Mouse (Mus musculus): ENCODE measurements around the gene Sipa1l3. TPM values are rescaled to one million over a fixed set of nuclear protein-coding genes. Genes with fewer than 3 reads are reported as not detected.

Sipa1l3 gene
- polyA plus RNA-seq, 1 experiment from 2014 or later, result 17.6 TPM

GRCm38 (mm10) chr7:29391761-29392512 is 126.5 kb downstream of the Sipa1l3 start:
- H3K9ac ChIP-seq (replicated peaks; ENCODE audit: low read length), result no peak overlapping the region; the same call in 1 of the 2 replicates
- no peak overlapping the region for H3K4me2 ChIP-seq (ENCODE audit: low read length)
- H3K9me3 ChIP-seq (ENCODE audit: control insufficient read depth, low read length), result no peaks in the 10 kb centered on the region
- WGBS, result 81% methylated on average over 25 of the region's 25 CpGs
- H3K4me3 ChIP-seq (replicated peaks; ENCODE audit: low read depth, low read length), result no peak overlapping the region
- no peak for DNase-seq
- H3K27ac ChIP-seq (replicated peaks; ENCODE audit: low read depth, low read length), result no peak overlapping the region; the same call in 1 of the 2 replicates
- H3K4me1 ChIP-seq (ENCODE audit: control insufficient read depth, insufficient read depth, low read length), result no peaks in the 10 kb centered on the region
- H3K27me3 ChIP-seq (ENCODE audit: control insufficient read depth, insufficient read depth, low read length), result no peaks in the 10 kb centered on the region
- H3K36me3 ChIP-seq (ENCODE audit: control insufficient read depth, insufficient read depth, low read length), result peaks cover 21% of the 10 kb centered on the region
- no peak for ATAC-seq (ENCODE audit: low FRiP score, low TSS enrichment)

- DNase-seq (no peak), ATAC-seq (ENCODE audit: low FRiP score, low TSS enrichment) (no peak)
- Histone ChIP-seq H3K4me1 (ENCODE audit: control insufficient read depth, insufficient read depth, low read length) (no peaks in the 10 kb centered on the region), H3K4me2 (ENCODE audit: low read length) (no peak overlapping the region), H3K4me3 (replicated peaks; ENCODE audit: low read depth, low read length) (no peak overlapping the region), H3K9me3 (ENCODE audit: control insufficient read depth, low read length) (no peaks in the 10 kb centered on the region), H3K27me3 (ENCODE audit: control insufficient read depth, insufficient read depth, low read length) (no peaks in the 10 kb centered on the region), H3K36me3 (ENCODE audit: control insufficient read depth, insufficient read depth, low read length) (peaks cover 22% of the 10 kb centered on the region), H3K27ac (replicated peaks; ENCODE audit: low read depth, low read length) (no peak overlapping the region), H3K9ac (replicated peaks; ENCODE audit: low read length) (no peak overlapping the region)
- 89% methylated on average over 15 of the region's 15 CpGs for WGBS
Measured at GRCm38 (mm10) chr7:29391112-29391760, 127.2 kb downstream of the Sipa1l3 start.

GRCm38 (mm10) chr7:29390234-29390633 is 128.2 kb downstream of the Sipa1l3 start:
- Histone ChIP-seq H3K27ac (replicated peaks; ENCODE audit: low read depth, low read length) (no peak overlapping the region), H3K36me3 (ENCODE audit: control insufficient read depth, insufficient read depth, low read length) (peaks cover 28% of the 10 kb centered on the region), H3K9ac (replicated peaks; ENCODE audit: low read length) (no peak overlapping the region), H3K4me3 (replicated peaks; ENCODE audit: low read depth, low read length) (no peak overlapping the region), H3K9me3 (ENCODE audit: control insufficient read depth, low read length) (no peaks in the 10 kb centered on the region), H3K27me3 (ENCODE audit: control insufficient read depth, insufficient read depth, low read length) (no peaks in the 10 kb centered on the region), H3K4me2 (ENCODE audit: low read length) (no peak overlapping the region), H3K4me1 (ENCODE audit: control insufficient read depth, insufficient read depth, low read length) (no peaks in the 10 kb centered on the region)
- ATAC-seq (ENCODE audit: low FRiP score, low TSS enrichment), result no peak
- DNase-seq, result no peak
- WGBS, result 82% methylated on average over 10 of the region's 10 CpGs

GRCm38 (mm10) chr7:29387524-29388068 is 130.8 kb downstream of the Sipa1l3 start:
- Histone ChIP-seq H3K36me3 (ENCODE audit: control insufficient read depth, insufficient read depth, low read length) (peaks cover 23% of the 10 kb centered on the region), H3K4me1 (ENCODE audit: control insufficient read depth, insufficient read depth, low read length) (no peaks in the 10 kb centered on the region), H3K27ac (replicated peaks; ENCODE audit: low read depth, low read length) (no peak overlapping the region), H3K27me3 (ENCODE audit: control insufficient read depth, insufficient read depth, low read length) (no peaks in the 10 kb centered on the region), H3K9me3 (ENCODE audit: control insufficient read depth, low read length) (no peaks in the 10 kb centered on the region), H3K4me2 (ENCODE audit: low read length) (no peak overlapping the region), H3K4me3 (replicated peaks; ENCODE audit: low read depth, low read length) (no peak overlapping the region), H3K9ac (replicated peaks; ENCODE audit: low read length) (no peak overlapping the region)
- DNase-seq, result no peak
- no peak for ATAC-seq (ENCODE audit: low FRiP score, low TSS enrichment)
- WGBS, result 86% methylated on average over 17 of the region's 17 CpGs

DNA sequence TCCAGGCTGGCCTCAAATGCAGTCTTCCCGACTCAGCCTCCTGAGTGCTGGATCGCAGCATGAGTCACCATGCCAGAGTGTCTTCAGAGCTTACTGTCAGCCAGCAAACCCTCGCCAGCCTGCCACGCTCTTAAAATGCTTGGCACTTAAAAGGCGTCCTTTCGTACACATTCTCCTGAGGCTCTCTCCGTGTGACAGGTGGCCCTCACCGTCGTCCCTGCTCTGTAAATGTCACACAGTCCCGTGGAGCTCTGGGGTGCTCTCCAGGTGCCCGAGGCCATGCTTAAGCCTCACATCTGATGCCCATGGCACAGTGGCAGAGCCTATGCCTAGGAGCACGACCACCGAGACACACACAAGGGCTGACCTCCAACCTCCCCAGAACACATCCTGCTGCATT is 132.1 kb downstream of the Sipa1l3 start:
- no peak overlapping the region for H3K27ac ChIP-seq (replicated peaks; ENCODE audit: low read depth, low read length)
- ATAC-seq (ENCODE audit: low FRiP score, low TSS enrichment), result no peak
- no peaks in the 10 kb centered on the region for H3K9me3 ChIP-seq (ENCODE audit: control insufficient read depth, low read length)
- no peak for DNase-seq
- H3K4me2 ChIP-seq (ENCODE audit: low read length), result no peak overlapping the region
- H3K4me1 ChIP-seq (ENCODE audit: control insufficient read depth, insufficient read depth, low read length), result no peaks in the 10 kb centered on the region
- no peak overlapping the region for H3K4me3 ChIP-seq (replicated peaks; ENCODE audit: low read depth, low read length)
- H3K36me3 ChIP-seq (ENCODE audit: control insufficient read depth, insufficient read depth, low read length), result peaks cover 35% of the 10 kb centered on the region
- no peaks in the 10 kb centered on the region for H3K27me3 ChIP-seq (ENCODE audit: control insufficient read depth, insufficient read depth, low read length)
- WGBS, result 90% methylated on average over 13 of the region's 13 CpGs
- no peak overlapping the region for H3K9ac ChIP-seq (replicated peaks; ENCODE audit: low read length)

DNA sequence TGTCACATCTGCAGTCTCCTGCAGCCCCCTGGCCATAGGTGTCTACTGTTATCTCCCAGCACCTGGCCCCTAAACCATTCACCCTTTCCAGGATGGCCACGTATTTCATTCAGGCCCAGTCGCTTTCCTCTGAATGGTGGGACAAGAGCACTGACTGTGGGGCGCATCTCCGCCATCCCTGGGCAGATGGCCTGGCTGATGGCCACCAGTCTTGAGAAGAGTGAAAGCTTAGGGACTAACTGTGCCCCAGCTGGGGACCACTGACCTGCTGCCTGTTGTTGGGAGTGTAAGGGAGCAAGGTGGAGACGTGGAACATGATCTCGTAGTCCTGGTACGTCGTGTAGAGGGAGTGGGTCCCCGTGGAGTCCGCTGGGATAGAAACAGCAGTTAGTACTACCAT is 132.7 kb downstream of the Sipa1l3 start:
- 91% methylated on average over 10 of the region's 10 CpGs for WGBS
- DNase-seq (no peak), ATAC-seq (ENCODE audit: low FRiP score, low TSS enrichment) (no peak)
- no peak overlapping the region for H3K27ac ChIP-seq (replicated peaks; ENCODE audit: low read depth, low read length)
- no peaks in the 10 kb centered on the region for H3K9me3 ChIP-seq (ENCODE audit: control insufficient read depth, low read length)
- H3K9ac ChIP-seq (replicated peaks; ENCODE audit: low read length), result no peak overlapping the region
- peaks cover 41% of the 10 kb centered on the region for H3K36me3 ChIP-seq (ENCODE audit: control insufficient read depth, insufficient read depth, low read length)
- H3K4me2 ChIP-seq (ENCODE audit: low read length), result no peak overlapping the region
- H3K4me1 ChIP-seq (ENCODE audit: control insufficient read depth, insufficient read depth, low read length), result no peaks in the 10 kb centered on the region
- H3K4me3 ChIP-seq (replicated peaks; ENCODE audit: low read depth, low read length), result no peak overlapping the region
- no peaks in the 10 kb centered on the region for H3K27me3 ChIP-seq (ENCODE audit: control insufficient read depth, insufficient read depth, low read length)

DNA sequence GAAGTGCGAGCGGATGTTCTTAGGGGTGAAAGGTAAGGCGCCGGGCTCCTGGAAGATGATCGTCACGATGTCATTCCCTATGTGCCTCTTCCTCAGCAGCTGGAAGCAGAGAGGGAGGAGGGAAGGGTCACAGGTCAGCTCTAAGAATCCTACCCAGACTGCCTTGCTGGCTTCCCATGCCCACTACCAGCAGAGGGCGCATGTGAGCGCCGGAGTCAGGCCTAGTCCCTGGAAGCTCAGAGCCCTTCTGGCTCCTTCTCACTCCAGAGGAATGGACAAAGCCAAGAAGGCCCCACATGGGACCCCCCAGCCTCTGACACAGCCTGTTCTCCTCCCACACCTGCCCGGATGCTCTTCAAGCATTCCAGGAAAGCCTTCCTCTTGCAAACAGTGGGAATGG is 135.2 kb downstream of the Sipa1l3 start:
- peak; percentile 50; the same call in 1 of the 2 replicates for ATAC-seq (ENCODE audit: low FRiP score, low TSS enrichment)
- peaks cover 45% of the 10 kb centered on the region for H3K36me3 ChIP-seq (ENCODE audit: control insufficient read depth, insufficient read depth, low read length)

DNA sequence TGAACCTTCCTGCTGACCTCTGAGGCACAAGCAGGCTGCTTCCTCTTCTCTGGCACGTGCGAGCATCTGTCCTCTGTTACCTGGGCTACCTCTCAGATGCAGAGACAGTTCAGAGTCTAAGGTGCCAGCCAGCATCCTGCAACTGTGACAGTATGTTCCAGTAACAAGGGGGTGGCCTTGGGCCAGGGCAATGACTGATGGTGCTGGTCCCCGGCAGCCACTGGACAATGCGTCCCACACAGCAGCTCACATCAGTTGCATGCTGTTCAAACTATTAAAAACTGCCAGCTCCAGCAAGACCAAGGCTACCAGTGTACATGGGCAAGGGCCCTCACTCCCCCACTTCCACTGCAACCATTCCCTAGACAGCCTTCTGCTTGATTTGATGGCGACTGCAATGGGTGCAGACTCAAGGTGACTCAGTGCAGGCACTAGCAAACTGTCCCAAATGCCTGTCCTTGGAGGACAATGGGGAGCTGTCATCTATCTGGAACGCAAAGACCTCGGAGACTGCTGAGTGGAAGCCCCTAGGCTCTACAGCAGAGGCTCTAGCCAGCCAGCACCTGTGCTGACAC is 136.9 kb downstream of the Sipa1l3 start:
- H3K4me3 ChIP-seq (replicated peaks; ENCODE audit: low read depth, low read length), result no peak overlapping the region
- H3K4me2 ChIP-seq (ENCODE audit: low read length), result no peak overlapping the region
- no peaks in the 10 kb centered on the region for H3K9me3 ChIP-seq (ENCODE audit: control insufficient read depth, low read length)
- DNase-seq (no peak), ATAC-seq (ENCODE audit: low FRiP score, low TSS enrichment) (no peak)
- no peaks in the 10 kb centered on the region for H3K27me3 ChIP-seq (ENCODE audit: control insufficient read depth, insufficient read depth, low read length)
- H3K36me3 ChIP-seq (ENCODE audit: control insufficient read depth, insufficient read depth, low read length), result peaks cover 54% of the 10 kb centered on the region
- H3K27ac ChIP-seq (replicated peaks; ENCODE audit: low read depth, low read length), result no peak overlapping the region
- WGBS, result 94% methylated on average over 7 of the region's 7 CpGs
- H3K4me1 ChIP-seq (ENCODE audit: control insufficient read depth, insufficient read depth, low read length), result no peaks in the 10 kb centered on the region
- no peak overlapping the region for H3K9ac ChIP-seq (replicated peaks; ENCODE audit: low read length)

More for the DNA sequence above, 135.2 kb downstream of the Sipa1l3 start:
- H3K4me2 ChIP-seq (ENCODE audit: low read length), result no peak overlapping the region
- 24% methylated on average over 10 of the region's 10 CpGs for WGBS
- H3K4me1 ChIP-seq (ENCODE audit: control insufficient read depth, insufficient read depth, low read length), result no peaks in the 10 kb centered on the region
- DNase-seq, result peak; percentile 94
- no peak overlapping the region for H3K9ac ChIP-seq (replicated peaks; ENCODE audit: low read length)
- H3K4me3 ChIP-seq (replicated peaks; ENCODE audit: low read depth, low read length), result no peak overlapping the region
- H3K9me3 ChIP-seq (ENCODE audit: control insufficient read depth, low read length), result no peaks in the 10 kb centered on the region
- H3K27ac ChIP-seq (replicated peaks; ENCODE audit: low read depth, low read length), result no peak overlapping the region
- no peaks in the 10 kb centered on the region for H3K27me3 ChIP-seq (ENCODE audit: control insufficient read depth, insufficient read depth, low read length)

Measured in midbrain, embryonic 14.5 days (tissue).